Mouse (Mus musculus) midbrain, postnatal 0 days (tissue): ENCODE data around the gene Birc7. TPM values are rescaled to one million over a fixed set of nuclear protein-coding genes. Genes with fewer than 3 reads are reported as not detected.

Experiments
- ATAC-seq: fragments of 200-750 bp; cut with Nextera tagmentation; 2 replicates; pipeline ENCODE4 v1.8.0; 2017; ENCODE audit warnings: moderate number of reproducible peaks, mild to moderate bottlenecking, moderate TSS enrichment, moderate library complexity; ENCODE audit not compliant: low FRiP score
- DNase-seq: peaks from one replicate; pipeline ENCODE4 v3.0.0-alpha.2; 2015; ENCODE audit warnings: low spot score
- H3K27ac ChIP-seq: fragments of 300-500 bp; sonication (generic); 2 replicates; pipeline ENCODE4 v1.5.1; 2014; ENCODE audit warnings: low read depth, mild to moderate bottlenecking, low read length, mixed read lengths
- H3K27me3 ChIP-seq: fragments of 300-500 bp; sonication (generic); 2 replicates; pipeline ENCODE4 v1.6.1; 2014; ENCODE audit warnings: low read length, control low read depth, mixed read lengths; ENCODE audit not compliant: insufficient read depth
- H3K36me3 ChIP-seq: fragments of 300-500 bp; sonication (generic); 2 replicates; pipeline ENCODE4 v1.6.1; 2014; ENCODE audit warnings: low read length, control low read depth, mixed read lengths; ENCODE audit not compliant: insufficient read depth
- H3K4me1 ChIP-seq: fragments of 300-500 bp; sonication (generic); 2 replicates; pipeline ENCODE4 v1.6.1; 2014; ENCODE audit warnings: mild to moderate bottlenecking, control low read depth, antibody characterized with exemption, low read length, mixed read lengths; ENCODE audit not compliant: insufficient read depth
- H3K4me2 ChIP-seq: fragments of 300-500 bp; sonication (generic); 2 replicates; pipeline ENCODE4 v1.6.1; 2014; ENCODE audit warnings: low read depth, mild to moderate bottlenecking, low read length, mixed read lengths; ENCODE audit not compliant: poor library complexity, severe bottlenecking
- H3K4me3 ChIP-seq: fragments of 300-500 bp; sonication (generic); 2 replicates; pipeline ENCODE4 v1.5.1; 2014; ENCODE audit warnings: low read depth, mild to moderate bottlenecking, low read length, moderate library complexity
- H3K9ac ChIP-seq: fragments of 300-500 bp; sonication (generic); replicated peaks from 2 replicates; pipeline ENCODE4 v1.6.1; 2014; ENCODE audit warnings: mild to moderate bottlenecking, low read length, moderate library complexity, mixed read lengths; ENCODE audit not compliant: poor library complexity, severe bottlenecking
- H3K9me3 ChIP-seq: fragments of 300-500 bp; sonication (generic); 2 replicates; pipeline ENCODE4 v1.6.1; 2016; ENCODE audit warnings: low read length, control low read depth
- CTCF ChIP-seq: IDR thresholded peaks from 2 replicates; pipeline ENCODE4 v1.5.1; 2016; ENCODE audit warnings: antibody characterized with exemption, mild to moderate bottlenecking
- WGBS: fragments of 180-500 bp; shearing (Covaris S2); extraction: QIAGEN DNeasy Blood & Tissue Kit; methylation state at CpG from one replicate; pipeline ENCODE4 v1.1.7; 2014; 5-methylcytosine and 5-hydroxymethylcytosine counted together
- polyA plus RNA-seq: library from polyadenylated mRNA; unstranded; fragments of >200 nt; fragmentation: Nextera tagmentation; extraction: Ambion mirVana; gene quantifications from 2 replicates; pipeline ENCODE4 v1.2.1, GENCODE M21; 2015
- total RNA-seq: library from RNA; depleted of rRNA; stranded (reverse); fragments of >200 nt; gene quantifications from 2 replicates; pipeline ENCODE4 v1.2.3, GENCODE M21; 2014

Gene Birc7
- total and polyA plus RNA-seq, 2 experiments from 2014 or later, result 0.10 TPM; not detected in 1

- H3K4me3 ChIP-seq, result no peak overlapping the region
- H3K4me2 ChIP-seq, result no peak overlapping the region
- H3K4me1 ChIP-seq, result no peaks in the 10 kb centered on the region
- no peak for ATAC-seq
- no peak overlapping the region for H3K27ac ChIP-seq
- no peak overlapping the region for H3K9ac ChIP-seq
- no peak for TF ChIP-seq CTCF
- no peaks in the 10 kb centered on the region for H3K36me3 ChIP-seq
- H3K9me3 ChIP-seq, result no peaks in the 10 kb centered on the region
- 81% methylated on average over 3 of the region's 3 CpGs for WGBS
- no peak for DNase-seq
- no peaks in the 10 kb centered on the region for H3K27me3 ChIP-seq
These were observed 31.4 kb downstream of the Birc7 start for GRCm38 (mm10) chr2:180960187-180960586.

- Histone ChIP-seq H3K9ac (no peak overlapping the region), H3K36me3 (no peaks in the 10 kb centered on the region), H3K4me2 (no peak overlapping the region), H3K27ac (no peak overlapping the region), H3K9me3 (no peaks in the 10 kb centered on the region), H3K27me3 (no peaks in the 10 kb centered on the region), H3K4me1 (no peaks in the 10 kb centered on the region), H3K4me3 (no peak overlapping the region)
- ATAC-seq (no peak), DNase-seq (no peak)
- WGBS, result 69% methylated on average over 2 of the region's 2 CpGs
- TF ChIP-seq CTCF, result no peak
These were observed 33.9 kb downstream of the Birc7 start for GRCm38 (mm10) chr2:180962616-180963308.

- Histone ChIP-seq H3K9me3 (no peaks in the 10 kb centered on the region), H3K27ac (no peak overlapping the region), H3K9ac (no peak overlapping the region), H3K36me3 (no peaks in the 10 kb centered on the region), H3K4me2 (no peak overlapping the region), H3K27me3 (no peaks in the 10 kb centered on the region), H3K4me3 (no peak overlapping the region), H3K4me1 (0 out of 2 replicates have a peak, but pooled peaks cover 2% of the 10 kb centered on the region)
- TF ChIP-seq CTCF, result peak; percentile 86
- 3% methylated on average over 5 of the region's 5 CpGs for WGBS
- peak; percentile 64 for DNase-seq
- ATAC-seq, result no peak
These were observed 35.1 kb downstream of the Birc7 start for GRCm38 (mm10) chr2:180963956-180964355.

- Histone ChIP-seq H3K27me3 (no peaks in the 10 kb centered on the region), H3K4me3 (peak overlapping the region; percentile 83), H3K9ac (peak overlapping the region; percentile 94), H3K9me3 (no peaks in the 10 kb centered on the region), H3K4me1 (0 out of 2 replicates have a peak, but pooled peaks cover 2% of the 10 kb centered on the region), H3K27ac (peak overlapping the region; percentile 79), H3K36me3 (peaks cover 2% of the 10 kb centered on the region), H3K4me2 (peak overlapping the region; percentile 84)
- peak; percentile 76 for DNase-seq
- ATAC-seq, result peak; percentile 45; the same call in 1 of the 2 replicates
- WGBS, result 10% methylated on average over 14 of the region's 14 CpGs
- TF ChIP-seq CTCF, result peak; percentile 84
These were observed 37.5 kb downstream of the Birc7 start for GRCm38 (mm10) chr2:180966092-180966882.

GRCm38 (mm10) chr2:180967010-180967763 is 38.4 kb downstream of the Birc7 start, which contains the start of gene Arfgap1:
Gene Arfgap1 (plus strand): TSS chr2:180967225.
- peak within 1 kb of the TSS; percentile 83 for H3K4me3 ChIP-seq
- 0 out of 2 replicates have a peak, but pooled peaks cover 2% of the 10 kb centered on the region for H3K4me1 ChIP-seq
- H3K27ac ChIP-seq, result peak within 1 kb of the TSS; percentile 79
- no peaks in the 10 kb centered on the region for H3K27me3 ChIP-seq
- peak within 1 kb of the TSS; percentile 84 for H3K4me2 ChIP-seq
- H3K9me3 ChIP-seq, result no peaks in the 10 kb centered on the region
- H3K36me3 ChIP-seq, result peaks cover 11% of the 10 kb centered on the region
- ATAC-seq (peak; percentile 88), DNase-seq (peak; percentile 96)
- TF ChIP-seq CTCF, result no peak; the same call in 1 of the 2 replicates
- WGBS, result under 1% methylated on average over 56 of the region's 57 CpGs
- peak within 1 kb of the TSS; percentile 94 for H3K9ac ChIP-seq
